Mouse (Mus musculus): ENCODE results near the gene Otogl. TPM values are rescaled to one million over a fixed set of nuclear protein-coding genes. Genes with fewer than 3 reads are reported as not detected.

The Otogl gene
- total RNA-seq, 2 experiments from 2014 or later: 0.05 TPM

Other genes starting within 250 kb of the Otogl start
- gene Ptprq, start 192.1 kb downstream of the Otogl start, total RNA-seq (2021): under 1 TPM; 0.02 to 0.13 TPM